Mouse (Mus musculus) kidney, postnatal 4 days (tissue): ENCODE results near the gene Chn1.
A peak's percentile ranks its signal among the peaks of the same experiment; 100 is the strongest.

ENCODE experiments used
- DNase-seq, 2 experiments: peaks; one replicate each; pipeline ENCODE4 v3.0.0; 2021; ENCODE audit warnings: mixed read lengths in 2 of 2

Gene Chn1

GRCm38 (mm10) chr2:73618486-73619052, 156.6 kb downstream of the Chn1 start:
- DNase-seq = no peak

- DNase-seq = no peak
These were observed 158.6 kb downstream of the Chn1 start for GRCm38 (mm10) chr2:73616434-73617057.

- DNase-seq = no peak
These were observed 159.7 kb downstream of the Chn1 start for GRCm38 (mm10) chr2:73615456-73615855.

- DNase-seq = no peak
These were observed 160.8 kb downstream of the Chn1 start for GRCm38 (mm10) chr2:73614303-73614702.

GRCm38 (mm10) chr2:73612941-73613340, 162.2 kb downstream of the Chn1 start:
- DNase-seq = no peak

GRCm38 (mm10) chr2:73612367-73612914, 162.7 kb downstream of the Chn1 start:
- DNase-seq = no peak

- no peak for DNase-seq
These were observed 163.3 kb downstream of the Chn1 start for GRCm38 (mm10) chr2:73611798-73612197.

- no peak for DNase-seq
These were observed 165.4 kb downstream of the Chn1 start for GRCm38 (mm10) chr2:73609724-73610210.

- DNase-seq = peak in 1 of 2 experiments; percentile 45
These were observed 166.0 kb downstream of the Chn1 start for GRCm38 (mm10) chr2:73609067-73609723.

- DNase-seq = no peak
These were observed 166.8 kb downstream of the Chn1 start for GRCm38 (mm10) chr2:73608391-73608790.

- peak in 1 of 2 experiments; percentile 15 for DNase-seq
These were observed 167.5 kb downstream of the Chn1 start for GRCm38 (mm10) chr2:73607609-73608008.

- no peak for DNase-seq
These were observed 168.0 kb downstream of the Chn1 start for GRCm38 (mm10) chr2:73607146-73607545.

- DNase-seq = no peak
These were observed 168.5 kb downstream of the Chn1 start for GRCm38 (mm10) chr2:73606616-73607015.

GRCm38 (mm10) chr2:73605077-73605476, 170.1 kb downstream of the Chn1 start:
- peak in 1 of 2 experiments; percentile 47 for DNase-seq

GRCm38 (mm10) chr2:73604579-73604978, 170.6 kb downstream of the Chn1 start:
- no peak for DNase-seq

- DNase-seq = no peak
These were observed 174.5 kb downstream of the Chn1 start for GRCm38 (mm10) chr2:73600650-73601049.

- DNase-seq = no peak
These were observed 177.4 kb downstream of the Chn1 start for GRCm38 (mm10) chr2:73597772-73598171.

- DNase-seq = peak; percentile 53 to 68
These were observed 178.4 kb downstream of the Chn1 start for GRCm38 (mm10) chr2:73596786-73597185.

- no peak for DNase-seq
These were observed 178.8 kb downstream of the Chn1 start for GRCm38 (mm10) chr2:73596326-73596725.

GRCm38 (mm10) chr2:73593101-73593439, 182.1 kb downstream of the Chn1 start:
- no peak for DNase-seq

GRCm38 (mm10) chr2:73592231-73593100, 182.7 kb downstream of the Chn1 start:
- DNase-seq = peak; percentile 53 to 68

- DNase-seq = no peak
These were observed 183.9 kb downstream of the Chn1 start for GRCm38 (mm10) chr2:73591246-73591645.

GRCm38 (mm10) chr2:73590106-73590505, 185.0 kb downstream of the Chn1 start:
- DNase-seq = peak; percentile 40 to 56
